Mouse (Mus musculus): ENCODE measurements around the gene Picalm.
"Not testable (repeated sequence)": the region's sequence is repeated elsewhere in the genome, so short reads cannot be mapped to it uniquely, and the experiment has no call there.

The Picalm gene

GRCm38 (mm10) chr7:90131831-90132241 lies 1.8 kb downstream of the Picalm start:
- no peak for DNase-seq (ENCODE audit: low spot score in 2 of 2)

- DNase-seq (ENCODE audit: low spot score in 2 of 2), result no peak
Observed at GRCm38 (mm10) chr7:90132322-90132721, 2.3 kb downstream of the Picalm start.

- DNase-seq (ENCODE audit: low spot score in 2 of 2), result no peak
Observed at GRCm38 (mm10) chr7:90136736-90137135, 6.7 kb downstream of the Picalm start.

GRCm38 (mm10) chr7:90138359-90138758 lies 8.3 kb downstream of the Picalm start:
- DNase-seq (ENCODE audit: low spot score in 2 of 2), result no peak

GRCm38 (mm10) chr7:90140290-90140689 lies 10.3 kb downstream of the Picalm start:
- DNase-seq (ENCODE audit: low spot score in 2 of 2), result no peak

GRCm38 (mm10) chr7:90144275-90144674 lies 14.3 kb downstream of the Picalm start:
- DNase-seq (ENCODE audit: low spot score in 2 of 2), result no peak

- no peak for DNase-seq (ENCODE audit: low spot score in 2 of 2)
Observed at GRCm38 (mm10) chr7:90144971-90145370, 15.0 kb downstream of the Picalm start.

GRCm38 (mm10) chr7:90145376-90145775 lies 15.4 kb downstream of the Picalm start:
- DNase-seq (ENCODE audit: low spot score in 2 of 2), result no peak

- DNase-seq (ENCODE audit: low spot score in 2 of 2), result no peak
Observed at GRCm38 (mm10) chr7:90145897-90146296, 15.9 kb downstream of the Picalm start.

GRCm38 (mm10) chr7:90146321-90146720 lies 16.3 kb downstream of the Picalm start:
- no peak for DNase-seq (ENCODE audit: low spot score in 2 of 2)

GRCm38 (mm10) chr7:90148023-90148422 lies 18.0 kb downstream of the Picalm start:
- no peak for DNase-seq (ENCODE audit: low spot score in 2 of 2)

GRCm38 (mm10) chr7:90148516-90148915 lies 18.5 kb downstream of the Picalm start:
- DNase-seq (ENCODE audit: low spot score in 2 of 2), result no peak

- DNase-seq (ENCODE audit: low spot score in 2 of 2), result peak in 1 of 2 experiments; percentile 34
Observed at GRCm38 (mm10) chr7:90150311-90150710, 20.3 kb downstream of the Picalm start.

GRCm38 (mm10) chr7:90158034-90158433 lies 28.0 kb downstream of the Picalm start:
- DNase-seq (ENCODE audit: low spot score in 2 of 2), result no peak

- no peak for DNase-seq (ENCODE audit: low spot score in 2 of 2)
Observed at GRCm38 (mm10) chr7:90160598-90160997, 30.6 kb downstream of the Picalm start.

GRCm38 (mm10) chr7:90164276-90164675 lies 34.3 kb downstream of the Picalm start:
- no peak for DNase-seq (ENCODE audit: low spot score in 2 of 2)

- no peak for DNase-seq (ENCODE audit: low spot score in 2 of 2)
Observed at GRCm38 (mm10) chr7:90165970-90166369, 36.0 kb downstream of the Picalm start.

GRCm38 (mm10) chr7:90167777-90168176 lies 37.8 kb downstream of the Picalm start:
- not testable (repeated sequence) for DNase-seq (ENCODE audit: low spot score in 2 of 2)

- DNase-seq (ENCODE audit: low spot score in 2 of 2), result no peak
Observed at GRCm38 (mm10) chr7:90173778-90174177, 43.8 kb downstream of the Picalm start.

GRCm38 (mm10) chr7:90175576-90175975 lies 45.6 kb downstream of the Picalm start:
- no peak for DNase-seq (ENCODE audit: low spot score in 2 of 2)

GRCm38 (mm10) chr7:90180635-90181034 lies 50.6 kb downstream of the Picalm start:
- DNase-seq (ENCODE audit: low spot score in 2 of 2), result no peak

GRCm38 (mm10) chr7:90200251-90200650 lies 70.2 kb downstream of the Picalm start:
- no peak for DNase-seq (ENCODE audit: low spot score in 2 of 2)

GRCm38 (mm10) chr7:90201877-90202465 lies 72.0 kb downstream of the Picalm start:
- no peak for DNase-seq (ENCODE audit: low spot score in 2 of 2)

GRCm38 (mm10) chr7:90203914-90204313 lies 73.9 kb downstream of the Picalm start:
- no peak for DNase-seq (ENCODE audit: low spot score in 2 of 2)

Data from frontal cortex, postnatal 10 days (tissue).